Mouse (Mus musculus) heart, postnatal 0 days (tissue): ENCODE measurements at regions not wholly inside any gene's neighbourhood (a gene's known extent, or its start where the extent isn't known, plus 50 kb on each side); places are given as distances from the start of the nearest gene placed in this dataset.

Experiments used
- ATAC-seq: fragments of 200-750 bp; cut with Nextera tagmentation; 2 replicates; pipeline ENCODE4 v1.8.0; 2017; ENCODE audit warnings: low read depth, moderate number of reproducible peaks, moderate library complexity; ENCODE audit not compliant: insufficient read depth
- DNase-seq: peaks from one replicate; pipeline ENCODE4 v3.0.0-alpha.2; 2016; ENCODE audit warnings: low spot score
- H3K27ac ChIP-seq: fragments of 300-500 bp; sonication (generic); 2 replicates; pipeline ENCODE4 v1.5.1; 2014; ENCODE audit warnings: low read depth, mild to moderate bottlenecking
- H3K27me3 ChIP-seq: fragments of 300-500 bp; sonication (generic); 2 replicates; pipeline ENCODE4 v1.6.1; 2014; ENCODE audit warnings: low read length, mixed read lengths; ENCODE audit not compliant: control insufficient read depth, insufficient read depth
- H3K36me3 ChIP-seq: fragments of 300-500 bp; sonication (generic); replicated peaks from 2 replicates; pipeline ENCODE4 v1.6.1; 2014; ENCODE audit warnings: low read length, mixed read lengths; ENCODE audit not compliant: control insufficient read depth, insufficient read depth
- H3K4me1 ChIP-seq: fragments of 300-500 bp; sonication (generic); 2 replicates; pipeline ENCODE4 v1.6.1; 2014; ENCODE audit warnings: antibody characterized with exemption; ENCODE audit not compliant: control insufficient read depth, insufficient read depth
- H3K4me2 ChIP-seq: fragments of 300-500 bp; sonication (generic); 2 replicates; pipeline ENCODE4 v1.6.1; 2014; ENCODE audit warnings: low read depth, mild to moderate bottlenecking, low read length, moderate library complexity
- H3K4me3 ChIP-seq: fragments of 300-500 bp; sonication (generic); 2 replicates; pipeline ENCODE4 v1.5.1; 2014; ENCODE audit warnings: low read depth, low read length
- H3K9ac ChIP-seq: fragments of 300-500 bp; sonication (generic); replicated peaks from 2 replicates; pipeline ENCODE4 v1.6.1; 2014; ENCODE audit warnings: low read depth, low read length, mixed read lengths
- H3K9me3 ChIP-seq: fragments of 300-500 bp; sonication (generic); replicated peaks from 2 replicates; pipeline ENCODE4 v1.6.1; 2016; ENCODE audit warnings: low read length; ENCODE audit not compliant: control insufficient read depth
- CTCF ChIP-seq: IDR thresholded peaks from 2 replicates; pipeline ENCODE4 v1.5.1; 2016; ENCODE audit warnings: antibody characterized with exemption, control low read depth, low read depth
- EP300 ChIP-seq: IDR thresholded peaks from 2 replicates; pipeline ENCODE4 v1.6.1; 2016; ENCODE audit warnings: antibody characterized with exemption, low read depth
- WGBS: fragments of 180-500 bp; shearing (Covaris S2); extraction: QIAGEN DNeasy Blood & Tissue Kit; methylation state at CpG from one replicate; pipeline ENCODE4 v1.1.7; 2014; 5-methylcytosine and 5-hydroxymethylcytosine counted together

DNA sequence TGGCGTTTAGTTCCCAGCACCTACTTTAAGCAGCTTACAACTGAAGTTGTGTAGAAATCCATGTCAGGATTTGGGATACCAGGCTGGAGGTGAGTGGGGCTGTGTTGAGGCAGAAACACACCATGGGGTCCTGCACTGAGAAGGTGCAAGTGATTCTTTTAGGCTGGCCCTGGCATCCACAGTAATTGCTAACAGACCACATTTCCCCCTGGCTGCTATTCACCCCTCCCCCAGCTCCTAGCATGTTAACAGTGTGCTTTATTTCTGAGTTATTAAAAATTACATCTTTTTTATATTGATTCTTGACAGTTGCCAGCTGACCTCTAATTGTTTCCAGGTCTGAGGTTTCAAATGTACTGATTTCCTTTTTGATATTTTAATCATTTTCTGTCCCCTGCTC, 670.1 kb upstream of the 2610301B20Rik start:
- H3K27ac ChIP-seq = no peak overlapping the region
- DNase-seq = no peak
- 80% methylated on average over 1 of the region's 1 CpGs for WGBS
- no peaks in the 10 kb centered on the region for H3K36me3 ChIP-seq
- TF ChIP-seq CTCF (no peak), EP300 (no peak)
- H3K4me2 ChIP-seq = no peak overlapping the region
- no peak overlapping the region for H3K4me3 ChIP-seq
- no peak overlapping the region for H3K9ac ChIP-seq
- H3K9me3 ChIP-seq = no peaks in the 10 kb centered on the region
- no peaks in the 10 kb centered on the region for H3K4me1 ChIP-seq
- ATAC-seq = no peak
- H3K27me3 ChIP-seq = no peaks in the 10 kb centered on the region

DNA sequence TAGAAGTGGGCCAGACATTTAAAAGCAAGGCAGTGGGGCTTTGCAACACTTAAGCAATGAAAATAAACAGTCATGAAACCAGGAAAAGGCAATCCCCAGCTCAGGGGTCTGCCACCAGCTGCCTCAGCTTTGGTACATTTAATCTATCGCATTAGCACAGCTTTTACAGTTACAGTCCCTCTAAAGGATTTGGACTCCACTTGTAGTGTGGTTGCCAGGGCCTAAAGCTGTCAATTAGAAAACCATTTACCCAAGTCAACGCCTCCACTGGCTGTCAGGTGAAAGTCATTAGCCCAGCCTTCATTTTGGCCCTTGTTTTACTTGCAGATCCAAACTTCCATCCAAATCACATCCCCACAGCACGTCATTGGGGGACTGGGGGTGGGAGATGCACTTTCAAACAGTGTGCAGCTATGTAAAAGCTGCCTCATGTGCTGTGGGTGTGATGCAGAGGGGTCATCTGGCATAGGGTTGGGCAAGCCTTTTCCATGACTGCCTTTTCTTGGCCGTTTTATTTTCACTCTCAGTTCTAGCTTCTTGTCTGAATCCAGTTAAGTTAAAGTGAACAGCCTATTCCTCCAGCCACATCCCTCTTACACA, 664.9 kb upstream of the 2610301B20Rik start:
- DNase-seq (no peak), ATAC-seq (no peak)
- Histone ChIP-seq H3K9ac (no peak overlapping the region), H3K27me3 (no peaks in the 10 kb centered on the region), H3K4me3 (no peak overlapping the region), H3K4me2 (no peak overlapping the region), H3K36me3 (no peaks in the 10 kb centered on the region), H3K4me1 (no peaks in the 10 kb centered on the region), H3K9me3 (no peaks in the 10 kb centered on the region), H3K27ac (no peak overlapping the region)
- TF ChIP-seq EP300 = no peak
- no peak for TF ChIP-seq CTCF
- 60% methylated on average over 4 of the region's 4 CpGs for WGBS

DNA sequence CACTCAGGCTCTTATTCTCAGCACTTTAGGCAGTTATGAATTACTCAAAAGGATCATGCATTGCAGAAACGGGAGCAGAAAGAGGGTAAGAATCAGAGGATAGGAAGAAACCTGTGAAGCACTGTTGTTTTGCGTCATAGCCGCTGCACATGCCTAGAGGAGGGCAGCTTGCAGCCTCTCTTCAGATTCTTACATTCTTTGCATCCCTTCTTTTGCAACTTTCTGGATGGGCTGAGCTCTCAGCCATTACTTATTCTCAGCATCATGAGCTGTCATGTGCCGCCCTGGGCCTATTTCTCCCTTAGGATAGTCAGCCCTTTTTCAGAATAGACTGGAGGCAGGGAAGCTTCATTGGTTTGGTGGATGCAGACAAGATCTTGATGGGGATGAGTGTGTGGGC, 663.0 kb upstream of the 2610301B20Rik start:
- no peaks in the 10 kb centered on the region for H3K4me1 ChIP-seq
- WGBS = 90% methylated on average over 4 of the region's 4 CpGs
- no peak overlapping the region for H3K9ac ChIP-seq
- no peak overlapping the region for H3K27ac ChIP-seq
- TF ChIP-seq CTCF = no peak
- TF ChIP-seq EP300 = no peak
- no peaks in the 10 kb centered on the region for H3K36me3 ChIP-seq
- no peaks in the 10 kb centered on the region for H3K27me3 ChIP-seq
- H3K4me3 ChIP-seq = no peak overlapping the region
- no peaks in the 10 kb centered on the region for H3K9me3 ChIP-seq
- ATAC-seq (no peak), DNase-seq (no peak)
- no peak overlapping the region for H3K4me2 ChIP-seq

DNA sequence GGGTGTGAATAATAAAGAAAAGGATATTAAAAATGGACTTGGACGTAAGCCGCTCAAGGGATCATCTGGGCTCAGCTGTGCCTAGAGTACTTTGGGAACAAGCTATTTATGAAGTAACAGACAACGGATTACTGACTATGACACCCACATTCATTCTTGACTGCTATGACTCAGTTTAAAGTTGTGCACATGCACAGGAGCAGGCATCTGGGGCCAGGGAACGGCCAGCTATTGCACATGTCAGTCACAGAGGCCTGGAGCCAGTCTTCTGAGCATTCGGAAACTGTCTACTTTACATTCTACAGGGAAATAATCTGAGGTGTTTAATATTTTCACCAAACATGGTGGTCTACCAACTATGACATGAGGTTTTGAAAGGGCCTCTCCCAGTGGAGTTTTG, 639.0 kb upstream of the 2610301B20Rik start:
- TF ChIP-seq CTCF = no peak
- TF ChIP-seq EP300 = no peak
- H3K4me1 ChIP-seq = no peaks in the 10 kb centered on the region
- ATAC-seq (no peak), DNase-seq (no peak)
- H3K27ac ChIP-seq = no peak overlapping the region
- H3K36me3 ChIP-seq = no peaks in the 10 kb centered on the region
- WGBS = 81% methylated on average over 5 of the region's 5 CpGs
- no peaks in the 10 kb centered on the region for H3K27me3 ChIP-seq
- no peak overlapping the region for H3K4me2 ChIP-seq
- no peak overlapping the region for H3K4me3 ChIP-seq
- H3K9ac ChIP-seq = no peak overlapping the region
- no peaks in the 10 kb centered on the region for H3K9me3 ChIP-seq

DNA sequence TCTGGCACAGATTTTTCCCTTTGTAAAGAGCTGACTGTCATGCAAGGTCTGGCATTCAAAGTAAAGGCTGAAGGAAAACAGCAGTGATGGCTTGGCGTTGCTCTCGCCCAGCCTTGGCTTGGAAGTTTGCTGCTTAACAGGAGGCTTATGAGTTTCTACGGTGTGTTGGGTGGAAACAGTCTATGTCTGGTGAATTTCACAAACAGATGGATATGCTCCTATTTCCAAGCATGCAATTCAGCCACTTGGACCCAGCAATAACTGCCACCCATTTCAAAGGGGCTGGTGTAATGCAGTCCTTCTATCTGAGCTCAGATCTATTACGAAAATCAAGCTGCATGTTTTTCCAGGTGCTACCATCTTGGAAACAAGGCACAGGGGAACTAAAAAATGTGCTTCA, 632.2 kb upstream of the 2610301B20Rik start:
- no peaks in the 10 kb centered on the region for H3K36me3 ChIP-seq
- H3K4me1 ChIP-seq = no peaks in the 10 kb centered on the region
- H3K9me3 ChIP-seq = no peaks in the 10 kb centered on the region
- no peak overlapping the region for H3K4me2 ChIP-seq
- DNase-seq = no peak
- WGBS = 86% methylated on average over 4 of the region's 4 CpGs
- H3K9ac ChIP-seq = no peak overlapping the region
- no peak for ATAC-seq
- H3K27me3 ChIP-seq = no peaks in the 10 kb centered on the region
- TF ChIP-seq CTCF = no peak
- TF ChIP-seq EP300 = no peak
- no peak overlapping the region for H3K27ac ChIP-seq
- H3K4me3 ChIP-seq = no peak overlapping the region

DNA sequence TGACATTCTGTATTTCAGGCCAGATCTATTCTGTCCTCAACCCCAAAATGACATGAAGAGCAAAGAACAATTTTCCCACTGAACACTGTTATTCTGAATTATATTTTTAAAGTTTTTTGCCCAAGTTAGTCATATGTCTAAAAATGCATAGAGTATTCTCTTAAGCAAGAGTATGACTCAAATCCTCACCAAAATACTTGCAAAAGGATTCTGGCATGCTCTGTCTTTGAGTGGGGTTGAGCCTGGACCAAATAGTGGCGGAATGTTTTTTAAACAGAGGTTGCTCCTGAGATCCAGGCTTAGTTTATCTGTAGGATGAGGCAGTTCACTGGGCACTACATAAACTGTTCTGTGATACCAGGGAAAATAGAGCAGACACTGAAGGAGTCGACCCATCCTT, 631.4 kb upstream of the 2610301B20Rik start:
- Histone ChIP-seq H3K27me3 (no peaks in the 10 kb centered on the region), H3K9me3 (no peaks in the 10 kb centered on the region), H3K27ac (no peak overlapping the region), H3K4me3 (no peak overlapping the region), H3K4me2 (no peak overlapping the region), H3K9ac (no peak overlapping the region), H3K36me3 (no peaks in the 10 kb centered on the region), H3K4me1 (no peaks in the 10 kb centered on the region)
- ATAC-seq = no peak
- 64% methylated on average over 2 of the region's 2 CpGs for WGBS
- no peak for TF ChIP-seq EP300
- TF ChIP-seq CTCF = no peak
- DNase-seq = no peak
